Mouse (Mus musculus) spleen, adult 18-20 months (tissue): Measurements from ENCODE around the gene Gm28035.

Source experiments
- DNase-seq, 2 experiments: peaks; one replicate each; pipeline ENCODE4 v3.0.0; 2022; ENCODE audit warnings: mixed read lengths in 2 of 2

Gm28035 gene

GRCm38 (mm10) chr2:30261921-30262839 is 21.8 kb downstream of the Gm28035 start:
- no peak for DNase-seq

GRCm38 (mm10) chr2:30262840-30263441 is 22.6 kb downstream of the Gm28035 start:
- no peak for DNase-seq

- no peak for DNase-seq
Observed at GRCm38 (mm10) chr2:30263811-30264210, 23.4 kb downstream of the Gm28035 start.

- no peak for DNase-seq
Observed at GRCm38 (mm10) chr2:30264671-30265519, 24.5 kb downstream of the Gm28035 start.

GRCm38 (mm10) chr2:30265767-30266253 is 25.4 kb downstream of the Gm28035 start, which contains the start of gene Phyhd1:
Gene Phyhd1 (plus strand): TSS chr2:30266203.
- DNase-seq = no peak

- DNase-seq = no peak
Observed at GRCm38 (mm10) chr2:30266392-30266941, 26.1 kb downstream of the Gm28035 start.

GRCm38 (mm10) chr2:30267466-30267865 is 27.1 kb downstream of the Gm28035 start:
- no peak for DNase-seq

GRCm38 (mm10) chr2:30268371-30268770 is 28.0 kb downstream of the Gm28035 start:
- no peak for DNase-seq

- no peak for DNase-seq
Observed at GRCm38 (mm10) chr2:30269241-30269990, 29.0 kb downstream of the Gm28035 start.

GRCm38 (mm10) chr2:30270134-30270533 is 29.8 kb downstream of the Gm28035 start:
- DNase-seq = peak in 1 of 2 experiments; percentile 42

GRCm38 (mm10) chr2:30280743-30281142 is 40.4 kb downstream of the Gm28035 start, which contains the start of gene Gm28038:
Gene Gm28038 (plus strand): TSS chr2:30281043.
- no peak for DNase-seq

GRCm38 (mm10) chr2:30281651-30282050 is 41.3 kb downstream of the Gm28035 start:
- no peak for DNase-seq

GRCm38 (mm10) chr2:30283193-30283592 is 42.8 kb downstream of the Gm28035 start:
- DNase-seq = no peak

- no peak for DNase-seq
Observed at GRCm38 (mm10) chr2:30285004-30285403, 44.6 kb downstream of the Gm28035 start.

GRCm38 (mm10) chr2:30285416-30286181 is 45.2 kb downstream of the Gm28035 start:
- no peak for DNase-seq

- DNase-seq = peak; percentile 92 to 99
Observed at GRCm38 (mm10) chr2:30286192-30287026, 46.0 kb downstream of the Gm28035 start, which contains the start of the genes Dolk and Nup188. Gene Dolk (minus strand): TSS chr2:30286334. Gene Nup188 (plus strand): TSS chr2:30286397.

- no peak for DNase-seq
Observed at GRCm38 (mm10) chr2:30287027-30287373, 46.6 kb downstream of the Gm28035 start.

GRCm38 (mm10) chr2:30299525-30299924 is 59.2 kb downstream of the Gm28035 start:
- no peak for DNase-seq

- DNase-seq = no peak
Observed at GRCm38 (mm10) chr2:30299966-30300365, 59.6 kb downstream of the Gm28035 start.

- no peak for DNase-seq
Observed at GRCm38 (mm10) chr2:30306087-30306486, 65.7 kb downstream of the Gm28035 start.
